Mouse (Mus musculus): Measurements from ENCODE around the gene Prr36.

Gene Prr36

DNA sequence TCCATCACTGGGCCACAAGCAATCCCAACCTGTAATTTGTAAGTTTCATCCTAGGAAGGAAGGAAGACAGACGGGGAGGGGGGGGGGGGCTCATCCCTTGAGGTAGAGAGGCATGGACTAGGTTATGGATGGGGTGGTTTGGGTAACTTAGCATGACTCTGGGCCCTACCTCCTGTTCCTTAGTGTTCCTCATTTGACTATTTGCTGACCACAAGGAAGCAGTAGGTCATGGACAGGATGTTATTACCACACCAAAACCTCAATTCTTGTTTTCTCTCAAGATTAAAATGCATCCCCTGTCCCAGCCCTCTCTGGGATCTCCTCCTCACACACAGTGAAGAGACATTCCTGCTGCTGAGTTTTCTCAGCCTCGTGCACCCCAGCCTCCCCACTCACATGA, 15.9 kb downstream of the Prr36 start:
- DNase-seq (ENCODE audit: low spot score) = no peak

DNA sequence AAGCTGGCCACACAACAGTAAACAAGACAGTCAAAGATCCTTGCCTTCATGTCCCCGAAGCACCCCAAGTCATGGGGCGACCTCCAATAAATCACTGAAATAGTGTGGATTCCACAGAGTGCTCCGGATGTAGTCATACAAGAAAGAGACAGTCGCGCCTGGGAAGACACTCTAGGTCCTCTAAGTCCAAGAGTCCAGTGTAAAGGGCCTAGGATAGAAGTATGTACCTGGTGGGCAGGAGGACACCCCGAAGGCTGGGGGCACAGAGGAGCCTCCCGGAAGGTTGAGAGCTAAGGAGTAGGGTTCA, 23.7 kb downstream of the Prr36 start:
- no peak for DNase-seq (ENCODE audit: low spot score)

DNA sequence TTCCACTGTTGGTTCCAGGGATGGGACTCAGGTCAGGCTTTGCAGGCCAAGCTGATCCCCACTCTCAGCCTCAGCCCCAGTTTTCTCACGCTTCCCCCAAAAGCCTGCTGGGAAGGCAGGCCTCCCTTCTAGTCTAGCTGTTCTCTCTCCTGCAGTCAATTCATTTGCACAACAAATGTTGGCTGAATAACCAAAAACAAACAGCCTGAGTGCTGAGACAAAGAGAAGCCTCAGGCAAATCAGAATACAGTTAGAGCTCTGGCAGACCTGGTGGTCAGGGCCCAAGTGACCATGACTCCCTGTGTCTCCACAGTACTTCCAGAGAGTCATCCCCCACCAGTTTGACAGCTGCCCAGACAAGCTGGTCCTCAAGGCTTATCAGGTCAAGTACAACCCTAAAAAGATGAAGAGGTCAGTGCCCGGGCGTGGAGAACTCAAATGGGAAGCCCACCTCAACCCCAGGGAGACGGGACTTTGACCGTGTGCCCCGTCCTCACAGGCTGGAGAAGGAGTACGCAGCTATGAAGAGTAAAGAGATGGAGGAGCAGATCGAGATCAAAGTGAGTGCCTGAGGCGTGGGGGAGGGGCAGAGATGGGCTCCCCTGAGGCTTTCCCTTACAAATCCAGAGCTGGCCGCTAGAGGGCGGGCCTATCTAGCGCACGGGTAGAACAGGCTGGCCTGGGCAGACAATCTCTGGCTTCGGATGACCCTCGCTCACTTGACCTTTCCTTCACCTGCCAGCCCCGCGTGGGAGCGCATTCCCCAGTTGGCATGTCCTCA, 24.3 kb downstream of the Prr36 start:
- DNase-seq (ENCODE audit: low spot score) = peak; percentile 87

DNA sequence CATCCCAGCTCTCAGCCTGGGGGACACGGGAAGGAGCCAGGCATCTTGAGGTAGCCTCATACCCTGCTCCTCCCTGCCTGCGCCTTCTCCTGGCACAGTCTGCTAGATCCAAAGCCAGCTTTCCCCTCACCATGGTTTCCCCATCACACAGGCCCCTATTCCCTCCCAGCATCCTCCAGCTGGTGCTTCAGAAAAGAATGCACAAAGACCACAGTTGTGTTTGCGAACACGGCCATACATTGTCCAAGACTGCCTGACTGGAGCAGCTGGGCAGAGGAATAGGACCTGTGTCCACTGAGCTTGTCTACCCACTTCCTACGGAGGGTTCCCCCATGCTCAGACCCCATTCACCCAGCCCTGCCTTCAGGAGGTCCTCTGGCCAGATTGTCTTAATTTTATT, 25.0 kb downstream of the Prr36 start:
- no peak for DNase-seq (ENCODE audit: low spot score)

DNA sequence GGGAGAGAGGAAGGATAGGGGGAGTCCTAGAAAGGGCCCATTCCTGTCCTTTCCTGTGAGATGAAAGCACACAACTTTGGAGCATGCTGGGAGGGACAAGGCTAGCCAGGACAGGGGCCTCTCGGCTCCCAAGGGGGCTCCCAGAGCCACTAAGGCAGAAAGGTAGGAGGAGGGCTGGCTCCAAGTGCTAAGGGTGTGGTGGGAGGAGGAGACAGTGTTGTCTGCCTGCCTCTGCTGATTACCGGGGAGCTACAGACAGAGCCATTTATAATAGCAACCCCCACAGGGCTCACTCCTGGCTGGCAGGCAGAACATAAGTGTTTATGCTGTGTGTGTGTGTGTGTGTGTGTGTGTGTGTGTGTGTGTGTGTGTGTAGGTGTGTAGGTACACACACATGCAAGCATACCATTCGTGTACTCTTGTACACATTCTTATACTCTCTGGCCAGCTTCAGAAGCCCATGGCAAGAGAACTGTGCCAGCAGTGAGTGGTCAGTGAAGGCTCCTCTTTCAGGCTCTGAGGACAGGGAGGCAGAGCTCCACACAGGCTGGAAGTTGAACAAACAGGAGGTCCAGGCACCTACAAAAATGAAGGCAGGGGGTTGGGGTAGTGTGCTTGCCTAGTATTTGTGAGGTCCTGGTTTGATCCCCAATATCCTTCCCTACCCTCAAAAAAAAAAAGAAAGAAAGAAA, 28.1 kb downstream of the Prr36 start:
- DNase-seq (ENCODE audit: low spot score) = no peak

DNA sequence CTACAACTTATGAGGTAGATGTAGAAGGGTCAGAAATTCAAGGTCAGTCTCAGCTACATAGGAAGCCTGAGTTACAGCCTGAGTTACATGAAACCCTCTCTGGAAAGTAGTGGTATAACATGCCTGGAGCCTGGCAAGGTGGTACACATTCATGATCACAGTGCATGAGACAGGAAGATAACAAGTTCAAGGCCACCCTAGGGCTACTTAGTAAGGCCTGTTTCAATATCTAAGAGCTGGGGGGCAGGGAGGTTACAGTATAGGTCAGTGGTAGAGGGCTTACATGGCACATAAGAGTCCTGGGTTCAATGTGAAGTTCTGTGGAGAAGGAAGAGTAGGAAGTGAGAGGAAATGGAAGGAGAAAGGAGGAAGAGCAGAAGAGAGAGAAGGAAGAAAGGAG, 28.7 kb downstream of the Prr36 start:
- no peak for DNase-seq (ENCODE audit: low spot score)

DNA sequence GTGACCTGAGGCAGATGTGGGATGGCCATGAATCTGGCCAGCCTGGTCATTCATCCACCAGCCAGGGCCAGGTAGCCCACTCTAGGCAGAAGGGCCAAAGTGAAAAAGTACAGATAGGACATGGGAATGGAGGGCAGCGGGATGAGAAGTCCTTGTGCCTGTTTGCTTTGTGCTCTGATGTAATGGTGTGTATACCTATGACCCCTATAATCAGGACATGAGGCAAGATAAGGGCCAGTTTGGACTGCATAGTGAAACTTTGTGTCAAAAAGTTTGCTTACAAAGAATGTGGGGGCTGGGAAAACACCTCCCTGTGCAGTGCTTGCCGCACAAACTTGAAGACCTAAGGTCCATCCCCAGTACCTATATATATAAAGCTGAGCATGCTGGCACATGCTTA, 31.1 kb downstream of the Prr36 start:
- no peak for DNase-seq (ENCODE audit: low spot score)

DNA sequence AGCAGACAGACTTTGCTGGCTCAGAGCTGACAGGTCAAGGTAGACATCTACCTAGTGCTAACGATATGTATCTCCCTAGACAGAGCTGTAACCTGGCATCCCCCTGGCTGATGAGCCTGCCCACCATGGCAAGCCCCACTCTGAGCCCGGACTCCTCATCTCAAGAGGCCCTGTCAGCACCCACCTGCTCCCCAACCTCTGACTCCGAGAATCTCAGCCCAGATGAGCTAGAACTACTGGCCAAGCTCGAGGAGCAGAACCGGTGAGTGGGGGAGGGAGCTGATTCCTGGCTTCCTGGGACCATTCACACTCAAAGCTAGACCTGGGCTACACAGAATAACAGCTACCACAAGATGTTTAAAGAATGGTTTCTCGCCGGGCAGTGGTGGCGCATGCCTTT, 33.9 kb downstream of the Prr36 start:
- DNase-seq (ENCODE audit: low spot score) = no peak

DNA sequence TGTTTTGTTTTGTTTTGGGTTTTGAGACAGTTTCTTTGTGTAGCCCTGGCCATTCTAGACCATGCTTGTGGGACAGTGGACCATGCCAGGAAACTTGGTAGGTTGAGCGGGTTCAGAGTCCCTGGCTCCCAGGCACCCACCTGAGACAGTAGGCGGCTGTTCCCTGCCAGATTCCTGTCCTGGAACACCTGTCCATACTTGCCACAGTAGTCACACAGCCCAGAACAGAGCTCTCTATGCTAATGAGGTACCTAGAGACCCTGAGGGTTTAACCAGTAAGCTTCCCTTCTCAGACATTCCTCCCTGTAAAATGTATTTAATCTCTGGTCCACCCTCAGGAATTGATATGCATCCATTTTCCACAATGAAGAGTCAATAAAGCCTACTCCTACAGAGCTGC, 43.2 kb downstream of the Prr36 start:
- no peak for DNase-seq (ENCODE audit: low spot score)

DNA sequence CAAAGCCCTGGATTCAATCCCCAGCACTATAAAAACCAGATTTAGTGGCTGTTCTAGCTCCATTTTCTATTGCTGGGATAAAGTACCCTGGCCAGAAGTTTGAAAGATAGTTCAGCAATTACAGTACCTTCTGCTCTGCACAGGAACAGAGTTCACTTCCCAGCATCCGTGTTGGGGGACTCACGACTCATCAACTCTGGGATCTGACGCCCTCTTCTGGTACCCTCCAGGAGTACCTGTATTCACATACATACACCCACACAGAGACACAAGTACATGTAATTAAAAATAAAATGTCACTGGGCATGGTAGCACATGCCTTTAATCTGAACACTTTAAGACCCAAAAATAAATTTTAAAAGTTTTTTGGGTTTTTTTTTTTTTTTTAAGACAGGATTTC, 44.8 kb downstream of the Prr36 start:
- no peak for DNase-seq (ENCODE audit: low spot score)

DNA sequence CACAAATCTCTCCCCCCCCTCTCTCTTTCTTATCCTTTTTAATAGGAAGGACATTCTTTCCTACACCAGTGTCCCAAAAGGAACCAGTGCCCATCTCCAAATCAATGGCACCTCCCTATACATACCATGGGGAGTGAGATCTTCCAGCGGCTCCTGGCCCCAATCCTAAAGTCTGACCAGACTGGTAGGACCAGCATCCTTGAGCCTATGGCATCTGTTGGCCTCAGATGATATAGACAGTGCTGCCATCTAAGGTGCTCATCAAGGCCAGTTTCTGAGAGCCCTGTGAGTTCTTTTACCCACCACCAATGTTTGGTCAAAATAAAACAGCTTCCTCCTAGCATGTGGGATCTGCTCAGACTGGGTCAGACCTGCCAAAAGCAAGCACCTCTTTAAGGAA, 49.3 kb downstream of the Prr36 start:
- no peak for DNase-seq (ENCODE audit: low spot score)

DNA sequence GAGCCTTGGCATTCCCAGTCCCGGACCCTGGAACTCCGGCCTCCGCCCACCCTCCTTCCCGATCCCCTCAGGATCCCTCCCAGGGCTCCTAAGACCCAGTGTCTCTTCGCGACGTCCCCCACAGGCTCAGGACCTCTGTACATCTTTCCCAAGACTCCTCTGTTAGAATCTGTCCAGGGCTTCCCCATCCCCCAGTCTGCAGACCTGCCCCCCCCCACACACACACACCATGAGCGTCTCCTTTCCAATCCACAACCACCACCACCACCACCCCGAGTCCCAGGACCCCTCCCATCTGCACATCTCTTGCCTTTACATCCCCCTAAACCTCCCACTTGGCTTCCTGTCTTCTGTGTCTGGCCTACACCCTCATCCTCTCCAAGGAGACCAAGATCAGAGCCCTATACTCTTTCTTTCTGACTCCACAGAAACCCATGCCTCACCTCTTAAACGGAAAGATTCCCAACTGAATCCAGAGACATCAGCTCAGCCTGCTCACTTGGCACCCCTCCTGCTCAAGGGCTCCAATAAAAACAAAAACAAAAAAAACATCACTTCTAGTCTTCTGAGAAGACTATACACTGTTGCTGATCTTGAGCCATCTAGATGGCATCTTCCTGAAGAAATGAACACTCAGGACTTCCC, 50.3 kb downstream of the Prr36 start:
- no peak for DNase-seq (ENCODE audit: low spot score)

DNA sequence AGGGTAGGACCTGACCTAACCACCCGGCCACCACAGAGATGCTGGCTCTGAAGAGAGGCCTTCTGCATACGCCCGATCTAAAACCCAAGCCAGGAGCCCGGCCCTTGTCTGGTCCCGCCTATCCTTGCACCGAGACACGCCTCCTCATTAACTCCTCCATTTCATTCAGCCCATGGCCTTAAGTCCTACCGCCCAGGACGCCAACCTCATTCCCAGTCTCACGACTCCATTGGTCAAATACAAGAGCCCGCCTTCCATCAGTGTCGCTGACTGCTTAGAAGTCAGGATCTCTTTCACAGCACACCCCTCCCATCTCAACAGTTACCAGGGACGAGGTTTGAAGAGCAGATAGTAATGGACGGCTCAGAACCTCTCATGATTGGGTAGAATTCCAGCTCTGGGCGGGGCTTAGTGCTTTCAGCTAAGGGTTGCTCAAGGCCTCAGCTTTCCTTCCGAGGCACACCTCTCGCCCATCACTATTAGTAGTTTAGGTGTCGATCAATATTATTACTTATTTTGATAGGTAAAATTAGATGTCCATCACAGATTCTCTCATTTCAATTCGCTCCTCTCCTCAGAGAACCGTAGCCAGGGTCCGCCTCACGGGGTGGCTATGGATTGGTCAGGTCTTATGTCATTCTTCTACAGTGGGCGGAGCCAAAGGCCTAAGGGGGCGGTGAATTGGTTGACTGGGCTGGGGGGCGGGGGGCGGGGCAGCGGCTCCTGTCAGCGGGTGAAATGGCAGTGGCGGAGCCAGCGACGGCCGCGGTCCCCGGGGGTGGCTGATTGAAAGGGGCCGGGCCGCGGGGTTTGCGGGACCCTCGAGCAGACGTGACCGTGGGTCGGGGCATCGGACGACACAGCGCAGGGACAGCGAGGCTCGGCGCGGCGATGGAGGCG, 51.2 kb downstream of the Prr36 start, which contains the start of gene Evi5l:
Gene Evi5l, plus strand, starts transcription at position 716 of the 900 bp plus-strand sequence.
- peak; percentile 98 for DNase-seq (ENCODE audit: low spot score)

DNA sequence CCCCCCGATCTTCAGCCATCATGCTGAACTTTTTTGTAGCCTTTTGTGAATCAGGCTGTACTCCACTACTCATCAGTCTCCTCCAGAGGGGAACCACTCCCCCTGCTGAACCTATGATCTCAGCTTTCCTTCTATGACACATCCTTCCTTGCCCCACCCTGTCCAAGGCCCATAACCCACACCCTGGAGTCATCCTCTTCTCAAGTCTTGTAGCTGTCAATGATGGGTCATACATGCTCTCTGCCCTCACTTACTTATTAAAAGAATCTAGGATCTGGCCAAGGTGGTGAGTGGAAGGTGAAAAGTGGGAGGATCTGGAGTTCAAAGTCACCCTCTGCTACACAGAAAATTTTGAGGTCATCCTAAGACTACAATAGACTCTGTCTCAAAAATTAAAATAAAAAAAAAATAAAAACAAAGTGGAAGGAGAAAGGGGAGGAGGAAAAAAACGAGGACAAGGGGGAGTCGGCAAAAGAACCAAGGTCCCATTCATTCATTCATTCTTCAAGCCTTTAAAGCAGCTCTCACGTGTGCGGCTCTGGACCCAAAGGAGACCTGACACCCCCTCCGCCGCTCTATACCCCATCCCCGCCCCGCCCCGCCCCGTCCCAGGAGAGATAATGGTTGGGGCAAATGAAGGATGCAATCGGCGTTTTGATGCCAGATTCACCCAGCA, 51.9 kb downstream of the Prr36 start:
- peak; percentile 13 for DNase-seq (ENCODE audit: low spot score)

DNA sequence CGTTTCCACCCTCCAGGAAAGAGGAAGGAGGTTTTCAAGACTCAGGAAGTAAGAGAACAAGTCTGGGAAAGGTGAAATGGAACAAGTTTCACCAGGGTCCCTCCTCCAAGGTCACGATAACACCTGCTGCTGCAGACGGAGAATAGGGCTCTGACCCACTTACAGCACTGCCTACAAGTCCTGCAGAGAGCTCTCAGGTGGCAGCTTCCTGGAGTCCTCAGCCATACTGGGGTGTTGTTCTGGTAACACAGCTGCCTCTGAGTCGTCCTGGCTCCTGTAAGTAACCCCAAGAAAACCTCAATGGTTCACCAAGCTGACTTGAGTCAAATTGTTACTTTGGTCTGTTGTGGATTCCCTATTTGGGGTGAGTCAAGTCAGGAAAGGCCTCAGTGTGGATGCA, 54.5 kb downstream of the Prr36 start:
- no peak for DNase-seq (ENCODE audit: low spot score)
